Mouse (Mus musculus) kidney, adult 9 months (tissue): ENCODE data around the gene Itgb6.

Experiments used
- DNase-seq: peaks from one replicate; pipeline ENCODE4 v3.0.0; 2022

The Itgb6 gene

DNA sequence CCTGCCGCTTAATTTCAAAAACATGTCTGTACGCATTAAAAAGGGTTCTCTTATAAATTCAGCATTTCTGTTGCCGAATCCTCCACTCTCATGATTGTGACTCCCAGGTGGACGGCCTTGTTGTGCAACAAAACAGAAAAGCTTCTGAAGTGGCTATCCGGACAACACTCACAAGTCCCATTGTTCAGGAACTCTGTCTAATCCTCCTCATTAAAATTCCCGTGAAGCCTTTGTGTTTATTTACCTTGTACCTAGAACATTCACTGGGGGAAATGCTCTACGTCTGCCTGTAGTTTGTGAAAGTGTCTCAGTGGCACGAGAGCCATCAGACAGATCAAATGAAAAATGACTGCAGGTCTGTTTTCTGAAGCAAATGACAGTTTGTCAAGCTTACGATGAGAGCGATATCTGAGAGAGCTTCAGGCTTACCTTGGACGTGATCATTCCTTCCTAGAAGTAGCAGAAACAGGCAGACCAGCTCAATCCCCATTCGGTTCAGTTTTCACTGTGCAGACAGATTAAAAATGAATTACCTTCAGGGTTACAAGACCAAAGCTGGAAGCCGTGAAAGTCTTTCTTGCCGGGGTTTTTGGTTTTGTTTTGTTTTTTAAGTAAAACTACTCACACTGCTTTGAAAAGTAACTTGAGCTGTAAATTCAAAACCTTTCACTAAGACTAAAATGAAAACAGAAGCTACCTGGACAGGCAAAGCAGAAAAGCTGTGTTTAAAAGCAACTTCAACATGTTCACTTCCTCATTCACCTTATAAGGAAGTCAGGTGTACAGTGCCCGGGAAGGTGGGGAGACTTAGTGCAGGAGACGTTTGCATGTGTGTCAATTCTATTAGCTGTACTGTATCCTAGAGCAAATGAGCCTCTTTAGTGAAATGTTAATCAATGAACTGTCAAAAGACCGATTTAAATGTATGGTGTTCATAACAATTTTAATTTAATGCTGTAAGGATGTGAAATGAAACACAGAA is 49.2 kb downstream of the Itgb6 start:
- DNase-seq, result peak; percentile 39

DNA sequence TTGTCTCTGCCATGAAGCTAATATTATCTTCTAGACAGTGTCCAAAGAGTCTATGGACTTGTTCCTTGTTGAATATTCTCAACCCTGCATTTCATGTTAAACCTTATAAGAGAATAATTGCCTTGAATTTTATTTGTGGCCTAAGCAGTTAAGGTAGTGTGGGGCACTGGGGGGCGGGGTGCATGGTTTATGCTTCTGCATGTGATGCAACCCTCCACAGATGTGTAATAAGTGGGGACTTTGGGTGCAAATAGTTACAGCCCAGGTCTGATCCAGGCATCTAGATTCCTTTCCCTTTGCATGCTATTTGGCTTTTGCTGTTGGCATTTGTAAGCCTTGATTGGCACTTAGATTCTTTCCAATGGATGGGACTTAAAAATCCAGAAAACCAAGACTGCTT is 51.2 kb downstream of the Itgb6 start:
- DNase-seq, result no peak

GRCm38 (mm10) chr2:60663071-60663470 is 59.4 kb downstream of the Itgb6 start:
- no peak for DNase-seq

- DNase-seq, result no peak
These were observed 62.5 kb downstream of the Itgb6 start for GRCm38 (mm10) chr2:60659993-60660392.

DNA sequence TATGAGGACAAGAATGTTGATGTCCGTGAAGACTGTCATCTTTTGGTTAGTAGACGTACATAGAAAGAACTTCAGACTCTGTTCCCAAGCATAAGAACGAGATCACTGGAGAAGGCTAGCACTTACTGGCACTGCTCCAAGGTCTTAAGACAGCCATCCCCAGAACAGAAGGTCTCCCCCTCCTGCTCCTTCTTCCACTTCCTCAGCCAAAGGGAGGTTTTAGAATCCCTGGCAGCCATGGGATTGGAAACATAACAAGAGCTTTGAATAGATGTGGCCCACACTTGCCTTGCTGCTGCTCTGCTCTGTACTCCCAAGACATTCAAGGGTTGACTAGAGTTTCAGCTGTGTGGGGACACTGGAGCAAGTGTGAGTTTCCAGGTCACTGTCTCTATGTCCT is 63.5 kb downstream of the Itgb6 start:
- DNase-seq, result no peak

GRCm38 (mm10) chr2:60654828-60655227 is 67.6 kb downstream of the Itgb6 start:
- DNase-seq, result peak; percentile 51

DNA sequence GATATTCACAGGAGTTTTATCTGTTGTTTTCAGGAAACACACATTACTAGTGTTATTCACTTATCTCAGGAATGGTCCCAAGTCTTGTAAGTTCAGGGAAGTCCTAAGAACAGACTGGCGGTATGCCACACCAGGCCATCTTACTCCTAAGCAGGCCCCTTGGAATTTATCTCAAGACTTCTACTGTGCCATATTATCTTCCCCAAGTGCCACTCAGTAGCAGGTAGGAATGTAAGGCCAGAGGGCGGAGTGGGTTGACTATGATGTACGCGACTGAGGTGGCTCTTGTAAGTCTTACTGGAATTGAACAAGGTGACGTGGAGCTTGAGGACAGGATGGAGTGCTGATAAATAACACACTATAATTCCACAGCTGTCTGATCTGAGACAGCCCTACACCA is 72.3 kb downstream of the Itgb6 start:
- DNase-seq, result no peak

DNA sequence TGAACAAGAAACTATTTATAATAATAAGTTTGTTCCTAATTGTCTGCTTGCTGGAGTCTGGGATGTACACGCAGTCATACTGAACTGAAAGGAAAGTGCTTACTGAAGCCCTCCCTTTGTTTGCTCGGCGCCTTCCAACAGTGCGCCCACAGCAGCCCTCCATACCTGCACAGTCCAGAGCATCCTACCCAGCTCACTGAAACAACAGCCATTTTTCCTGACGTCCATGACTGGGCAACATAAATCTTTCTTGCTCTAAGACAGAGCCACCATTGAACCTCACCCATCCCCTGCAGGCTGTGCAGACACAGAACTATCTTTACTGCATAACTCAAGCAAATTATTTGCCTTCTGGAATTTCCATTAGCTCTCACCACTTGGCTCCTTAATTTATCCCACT is 74.8 kb downstream of the Itgb6 start:
- no peak for DNase-seq

DNA sequence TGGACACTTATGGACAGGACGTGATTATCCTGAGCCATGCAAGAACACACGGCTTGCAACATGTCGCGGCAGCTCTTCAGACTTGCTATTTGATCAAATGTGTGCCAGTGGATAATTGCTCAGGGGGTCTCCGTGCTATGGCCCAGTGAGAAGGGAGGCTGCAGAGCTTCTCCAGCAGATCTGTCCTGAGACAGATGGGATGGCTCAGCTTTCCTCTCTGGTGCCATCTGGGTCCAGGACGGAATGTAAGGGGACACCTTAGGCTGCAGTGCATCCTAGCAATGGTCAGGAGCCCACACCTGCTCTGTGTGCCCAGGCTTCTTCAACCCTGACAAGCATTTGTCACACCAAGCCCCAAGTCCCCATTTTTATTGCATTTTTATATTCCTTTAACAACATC is 75.9 kb downstream of the Itgb6 start:
- no peak for DNase-seq

DNA sequence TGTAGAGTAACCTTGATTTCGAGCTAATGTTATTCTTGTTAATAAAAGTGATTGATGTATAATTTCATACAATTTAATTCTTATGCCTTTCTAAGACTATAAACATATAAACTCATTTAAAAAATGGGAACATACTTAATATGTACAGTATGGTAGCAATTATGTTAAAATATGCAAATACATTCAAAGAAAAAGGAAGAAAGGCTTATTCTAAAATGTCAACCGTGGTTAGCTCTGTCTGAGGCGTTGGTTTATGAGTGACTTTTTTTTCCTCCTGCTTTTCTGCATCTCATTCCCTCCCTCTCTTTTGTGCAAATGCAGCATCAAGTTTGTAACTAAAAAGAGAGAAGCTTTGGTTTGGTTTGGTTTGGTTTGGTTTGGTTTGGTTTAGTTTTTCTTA is 79.0 kb downstream of the Itgb6 start:
- no peak for DNase-seq

DNA sequence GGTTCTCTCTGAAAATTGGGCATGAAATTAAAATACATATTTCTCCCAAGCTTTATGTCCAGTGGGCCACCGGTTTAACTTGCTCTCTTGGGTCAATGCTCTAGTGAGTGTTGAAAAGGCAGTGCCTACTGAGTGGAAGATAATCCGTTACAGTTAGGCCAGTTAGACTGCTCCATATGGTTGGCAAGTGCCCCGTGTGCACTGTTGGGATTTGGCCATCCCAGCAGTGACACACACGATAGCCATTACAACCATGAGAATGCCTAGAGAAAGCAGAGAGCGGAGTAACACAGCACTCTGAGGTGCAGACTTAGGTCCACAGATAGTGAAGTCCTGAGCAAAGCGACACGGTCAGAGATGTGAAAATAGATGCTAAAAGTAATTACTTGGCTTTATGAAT is 79.8 kb downstream of the Itgb6 start:
- no peak for DNase-seq

DNA sequence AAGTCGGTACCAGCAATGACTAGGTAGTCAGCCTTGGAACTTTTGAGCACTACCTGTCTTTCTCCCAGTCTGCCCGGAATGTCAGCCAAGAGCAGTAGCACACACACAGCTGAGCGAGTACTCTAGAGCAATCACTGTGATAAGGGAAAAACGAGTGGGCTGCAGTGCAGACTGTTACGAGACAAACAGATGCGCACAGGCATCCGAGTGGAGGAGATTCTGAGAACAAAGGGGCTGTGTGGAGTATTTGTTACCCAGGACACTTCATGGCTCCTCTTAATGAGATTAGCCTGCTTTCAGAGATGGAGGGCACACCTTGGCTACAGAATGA is 82.1 kb downstream of the Itgb6 start:
- DNase-seq, result no peak

DNA sequence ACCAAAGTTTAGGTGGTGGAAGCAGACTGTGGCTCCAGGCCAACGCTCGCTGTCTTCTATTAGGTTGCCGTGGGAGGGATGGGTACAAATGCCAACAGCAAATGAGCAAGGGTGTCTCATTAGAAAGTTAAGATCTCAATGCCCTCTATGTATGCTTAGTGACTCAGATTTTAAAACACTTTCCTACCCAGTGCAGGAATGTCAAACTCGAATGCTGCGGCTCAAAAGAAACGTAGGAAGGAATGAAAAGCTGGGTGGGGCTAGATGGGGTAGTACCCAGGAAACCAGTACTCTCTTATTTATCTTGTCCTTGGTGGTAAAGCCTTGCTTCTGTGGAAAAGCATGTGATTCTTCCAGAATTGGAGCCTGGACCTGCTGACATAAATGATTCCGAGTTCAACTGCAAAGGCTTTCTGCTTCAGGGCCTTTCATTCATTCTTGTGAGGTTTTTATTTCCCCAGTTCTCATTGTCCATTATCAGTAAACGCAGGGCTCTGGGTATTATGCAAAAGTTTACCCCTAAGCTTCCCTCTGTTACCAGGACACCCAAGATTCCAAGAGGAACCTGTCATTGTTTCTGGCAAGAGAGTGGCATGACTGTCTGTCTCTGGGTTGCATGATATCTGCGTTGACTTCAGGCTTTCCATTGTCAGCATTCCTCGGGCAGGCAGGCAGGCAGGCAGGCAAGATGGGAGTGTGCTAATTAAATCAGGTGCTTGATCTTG is 82.7 kb downstream of the Itgb6 start:
- DNase-seq, result no peak

- DNase-seq, result no peak
These were observed 85.3 kb downstream of the Itgb6 start for GRCm38 (mm10) chr2:60636910-60637761.

DNA sequence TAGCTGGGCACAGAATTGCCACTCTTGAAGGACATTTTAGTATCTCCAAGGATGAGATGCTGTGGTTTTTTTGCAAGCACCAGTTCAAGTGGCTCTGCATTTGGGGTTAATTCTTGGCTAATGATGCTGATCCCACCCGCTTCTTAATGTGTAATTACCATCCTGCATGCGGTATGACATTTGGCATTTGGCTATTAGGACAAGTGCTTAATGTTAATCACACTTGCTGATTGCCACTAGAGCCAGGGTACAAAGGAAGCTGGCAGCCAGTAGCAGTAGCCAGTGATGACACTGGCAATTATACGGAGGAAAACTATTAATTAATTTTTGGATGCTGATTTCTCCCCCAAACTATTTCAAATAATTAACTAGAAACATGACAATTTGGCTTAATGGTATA is 86.0 kb downstream of the Itgb6 start:
- no peak for DNase-seq

DNA sequence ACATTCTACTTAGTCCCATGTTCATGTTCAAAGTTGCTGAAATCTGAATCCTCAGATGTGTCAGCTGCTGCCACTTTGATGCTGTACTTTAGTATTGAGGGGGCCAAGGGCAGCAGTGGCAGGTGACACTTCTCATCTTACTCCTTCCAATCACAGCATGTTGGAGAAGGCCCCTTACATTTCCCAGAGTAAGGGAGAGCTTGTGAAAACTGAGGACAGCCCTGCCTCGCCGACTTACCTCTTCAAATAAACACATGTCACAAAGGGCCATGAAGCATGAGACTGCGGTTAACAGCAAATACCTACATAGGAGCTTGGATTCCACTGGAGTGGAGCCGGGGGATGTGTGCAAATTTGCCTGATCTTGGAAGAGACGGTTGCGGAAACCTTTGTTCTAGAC is 86.4 kb downstream of the Itgb6 start:
- DNase-seq, result no peak

GRCm38 (mm10) chr2:60632791-60633190 is 89.7 kb downstream of the Itgb6 start:
- DNase-seq, result no peak

DNA sequence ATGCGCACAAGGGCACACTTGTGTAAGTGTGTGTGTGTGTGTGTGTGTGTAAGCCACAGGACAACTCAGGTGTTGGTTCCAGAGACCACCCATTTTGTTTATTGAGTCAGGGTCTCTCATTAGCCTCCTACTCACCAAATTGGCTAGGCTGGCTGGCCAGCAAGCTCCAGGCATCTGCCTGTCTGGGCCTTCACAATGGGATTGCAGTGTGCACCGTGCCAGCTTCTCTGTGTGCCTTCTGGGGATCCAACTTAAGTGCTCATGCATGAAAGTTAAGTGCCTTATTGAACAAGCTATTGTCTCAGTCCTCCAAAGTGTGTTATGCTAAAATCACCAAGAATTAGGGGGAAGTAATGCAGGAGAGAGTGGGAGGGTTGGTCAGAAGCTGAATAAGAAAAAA is 92.1 kb downstream of the Itgb6 start:
- no peak for DNase-seq

GRCm38 (mm10) chr2:60627952-60628351 is 94.5 kb downstream of the Itgb6 start:
- DNase-seq, result no peak

DNA sequence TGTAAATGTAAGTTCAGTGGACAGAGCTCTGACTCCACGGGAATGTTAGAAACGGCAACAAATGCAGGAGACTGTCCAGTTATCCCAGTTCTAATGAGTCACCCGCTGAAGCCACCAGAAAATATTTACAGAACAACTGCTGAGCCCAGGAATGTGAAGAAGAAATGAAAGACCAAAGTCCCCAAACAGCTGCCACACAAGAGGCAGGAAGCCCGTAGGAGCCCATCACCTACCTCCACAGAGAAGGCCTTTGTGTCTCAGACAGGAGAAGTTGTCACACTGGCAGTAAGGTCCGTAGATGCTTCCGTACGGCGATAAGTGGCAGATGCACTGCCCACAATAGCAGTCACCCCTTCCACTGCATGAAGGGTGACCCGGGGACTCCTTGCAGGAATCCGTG is 94.9 kb downstream of the Itgb6 start:
- no peak for DNase-seq

DNA sequence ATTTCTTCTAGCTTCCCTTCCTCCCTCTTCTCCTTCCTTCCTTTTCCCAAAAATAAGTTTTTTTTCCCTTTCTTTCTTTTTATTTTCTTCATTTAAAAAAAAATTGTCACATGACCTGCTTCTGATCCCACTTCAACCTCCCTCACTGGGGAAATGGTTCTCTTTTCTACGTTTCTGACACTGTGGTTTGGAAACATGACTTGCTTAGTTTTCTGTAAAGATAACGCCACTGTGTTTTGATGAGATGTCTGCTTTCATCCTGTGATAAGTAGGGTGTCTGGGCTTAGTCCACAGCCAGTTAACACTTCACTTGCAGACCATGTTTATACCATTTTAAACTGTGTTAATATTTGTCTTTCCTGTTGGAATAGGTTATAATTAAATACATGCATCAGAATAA is 96.7 kb downstream of the Itgb6 start:
- no peak for DNase-seq

DNA sequence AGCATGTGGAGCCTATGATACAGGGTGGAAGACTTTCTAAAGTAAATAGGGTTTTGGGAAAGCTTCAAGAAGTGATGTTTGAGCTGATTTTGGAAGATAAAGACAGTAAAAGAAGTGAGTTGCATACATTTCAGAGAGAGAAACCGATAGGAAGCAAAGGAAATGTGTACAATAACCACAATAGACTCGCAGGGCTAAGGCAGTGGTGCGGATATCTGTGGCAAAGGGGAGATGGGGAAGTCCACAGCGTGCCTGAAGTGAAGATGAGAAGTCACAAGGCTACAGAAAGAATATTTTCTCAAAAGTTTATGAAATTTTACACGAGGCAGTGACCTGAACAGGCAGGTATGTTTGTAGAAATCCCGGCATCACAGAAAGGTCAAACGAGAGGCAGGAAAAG is 100.3 kb downstream of the Itgb6 start:
- no peak for DNase-seq

- DNase-seq, result no peak
These were observed 107.7 kb downstream of the Itgb6 start for GRCm38 (mm10) chr2:60614758-60615157.

GRCm38 (mm10) chr2:60613857-60614228 is 108.6 kb downstream of the Itgb6 start:
- no peak for DNase-seq
